28 mouse cellular contexts compared by ENCODE assay signal in genomic region chr19:20385645-20386044, GRCm38 (mm10). TPM values are rescaled to one million over a fixed set of nuclear protein-coding genes. Genes with fewer than 3 reads are reported as not detected.
A peak's percentile ranks its signal among the peaks of the same experiment; 100 is the strongest.
DNase-seq lines count a peak whose midpoint lies in the region; ATAC-seq and TF ChIP-seq lines count a peak whose summit lies in the region.
"Had no signal": no experiment of that assay in that cellular context is flagged by ENCODE, and none has a peak within 500 bp of the region (broad histone marks: within the 10 kb centered on the region; RNA-seq: fewer than 3 reads in every experiment).

No protein-coding gene starts in this region.

- H3K4me3 ChIP-seq in embryonic facial prominence, embryonic 13.5 days = no peak overlapping the region
- no peak overlapping the region for H3K4me3 ChIP-seq in embryonic facial prominence, embryonic 10.5 days
- peak overlapping the region; percentile 6; the same call in 1 of the 2 replicates for H3K4me3 ChIP-seq in gastrocnemius, adult 2 months
- H3K4me3 ChIP-seq in embryonic fibroblast, embryonic 13.5 days (ENCODE audit: insufficient read depth, low read length) = no peak overlapping the region
- H3K4me3 ChIP-seq: erythroblast, embryonic 14.5 days; hindbrain, embryonic 12.5 days; limb, embryonic 13.5 days; neural tube, embryonic 12.5 days had no signal

- DNase-seq in embryonic facial prominence, embryonic 10.5 days (ENCODE audit: low spot score) = no peak
- no peak for DNase-seq in gastrocnemius, adult 2 months
- DNase-seq in gastrocnemius, postnatal 14 days = no peak
- peak; percentile 62 for DNase-seq in NIH3T3 (ENCODE audit: low read depth)
- no peak for DNase-seq in spleen, postnatal 4 days (ENCODE audit: low spot score in 2 of 2)
- DNase-seq in adrenal gland, adult 8-10 months = no peak
- DNase-seq: adrenal gland, postnatal 25 days; cerebellum, adult 2 months; cerebellum, postnatal 14 days; gastrocnemius, postnatal 36 days; heart, postnatal 36 days; kidney, adult 11 months; kidney, postnatal 25 days; liver, postnatal 0 days; thymus, adult 18-20 months; thymus, postnatal 25 days had no signal

- H3K36me3 ChIP-seq in embryonic facial prominence, embryonic 13.5 days = peaks cover 18% of the 10 kb centered on the region; the same call in 1 of the 2 replicates
- H3K36me3 ChIP-seq in embryonic facial prominence, embryonic 10.5 days (replicated peaks) = no peaks in the 10 kb centered on the region
- H3K36me3 ChIP-seq: G1E; hindbrain, embryonic 12.5 days; limb, embryonic 13.5 days; neural tube, embryonic 12.5 days had no signal

- TF ChIP-seq POLR2A in embryonic fibroblast, embryonic 13.5 days (IDR thresholded peaks at IDR 0.05; ENCODE audit: low read depth, low read length) = no peak; the same call in 1 of the 2 replicates

- H3K27me3 ChIP-seq in embryonic facial prominence, embryonic 13.5 days = no peaks in the 10 kb centered on the region
- no peaks in the 10 kb centered on the region for H3K27me3 ChIP-seq in embryonic facial prominence, embryonic 10.5 days (replicated peaks; ENCODE audit: low read depth, poor library complexity, severe bottlenecking)
- H3K27me3 ChIP-seq: hindbrain, embryonic 12.5 days; limb, embryonic 13.5 days; neural tube, embryonic 12.5 days had no signal

- no peak for ATAC-seq in embryonic facial prominence, embryonic 13.5 days (ENCODE audit: insufficient number of reproducible peaks, insufficient read depth, low FRiP score, low TSS enrichment, low read depth)
- ATAC-seq: liver, postnatal 0 days; midbrain, embryonic 16.5 days had no signal

- TF ChIP-seq CTCF in gastrocnemius, adult 2 months (IDR thresholded peaks at IDR 0.05) = no peak
- TF ChIP-seq CTCF in embryonic fibroblast, embryonic 13.5 days (IDR thresholded peaks at IDR 0.05; ENCODE audit: borderline replicate concordance, insufficient read depth, low read length) = no peak

- peak overlapping the region; percentile 31 for H3K4me2 ChIP-seq in embryonic facial prominence, embryonic 13.5 days
- H3K4me2 ChIP-seq: heart, embryonic 11.5 days; hindbrain, embryonic 12.5 days; limb, embryonic 13.5 days; liver, embryonic 11.5 days; midbrain, embryonic 11.5 days; neural tube, embryonic 12.5 days had no signal

- H3K27ac ChIP-seq in embryonic facial prominence, embryonic 13.5 days = peak overlapping the region; percentile 60
- H3K27ac ChIP-seq in embryonic facial prominence, embryonic 10.5 days (replicated peaks) = no peak overlapping the region
- no peak overlapping the region for H3K27ac ChIP-seq in gastrocnemius, adult 2 months
- H3K27ac ChIP-seq in embryonic fibroblast, embryonic 13.5 days (ENCODE audit: insufficient read depth, low read length) = peak overlapping the region; percentile 72
- H3K27ac ChIP-seq: hindbrain, embryonic 12.5 days; limb, embryonic 13.5 days; neural tube, embryonic 12.5 days; stomach, postnatal 0 days had no signal

- 33% methylated on average over 6 of the region's 6 CpGs for WGBS in embryonic facial prominence, embryonic 13.5 days
- 90% methylated on average over 6 of the region's 6 CpGs for WGBS in embryonic facial prominence, embryonic 10.5 days

- H3K4me1 ChIP-seq in embryonic facial prominence, embryonic 13.5 days = peaks cover 22% of the 10 kb centered on the region
- no peaks in the 10 kb centered on the region; the same call in 1 of the 2 replicates for H3K4me1 ChIP-seq in embryonic facial prominence, embryonic 10.5 days
- H3K4me1 ChIP-seq in embryonic fibroblast, embryonic 13.5 days (ENCODE audit: control insufficient read depth, insufficient read depth, low read length) = peaks cover 4% of the 10 kb centered on the region; the same call in 1 of the 2 replicates
- H3K4me1 ChIP-seq: hindbrain, embryonic 12.5 days; neural tube, embryonic 12.5 days had no signal

- no peaks in the 10 kb centered on the region for H3K9me3 ChIP-seq in embryonic facial prominence, embryonic 13.5 days
- H3K9me3 ChIP-seq in embryonic facial prominence, embryonic 10.5 days = no peaks in the 10 kb centered on the region
- H3K9me3 ChIP-seq: G1E; hindbrain, embryonic 12.5 days; limb, embryonic 13.5 days; neural tube, embryonic 12.5 days had no signal

- intact Hi-C loops in gastrocnemius, adult 2 months (cut with DNase I) = no loop called here
- intact Hi-C loops in gastrocnemius, postnatal 14 days (cut with DNase I; ENCODE audit: low total_unique reads) = no loop called here

- no peak overlapping the region for H3K9ac ChIP-seq in embryonic facial prominence, embryonic 13.5 days
- H3K9ac ChIP-seq: hindbrain, embryonic 12.5 days; limb, embryonic 13.5 days; liver, postnatal 0 days; neural tube, embryonic 12.5 days had no signal

RNA-seq across cellular contexts. Expression of gene Anxa1, which starts 5.1 kb away (rescaled TPM):
- 170 and 203 TPM in 2 replicates for polyA plus RNA-seq in embryonic facial prominence, embryonic 13.5 days (2015; fragmentation: Nextera tagmentation; extraction: Ambion mirVana)
- 0.92 and 4.3 TPM in 2 replicates for polyA plus RNA-seq in embryonic facial prominence, embryonic 10.5 days (2016; fragmentation: Nextera tagmentation; extraction: Ambion mirVana)
- total RNA-seq in gastrocnemius, adult 2 months (2021) = 10 to 100 TPM; 12.0 to 19.1 TPM
- 10 to 100 TPM; 21.7 to 22.2 TPM for total RNA-seq in gastrocnemius, postnatal 14 days (2021)
- 2,091 and 2,241 TPM in 2 replicates for polyA plus RNA-seq in embryonic fibroblast, embryonic 13.5 days (2011; ENCODE audit: insufficient read length, low read depth, missing spikeins)
- 10 to 100 TPM; 13.1 to 47.7 (median 20.0) TPM for total RNA-seq in adrenal gland, adult 8-10 months (2022)
- polyA plus RNA-seq: erythroblast, embryonic 14.5 days; G1E had no signal

Comparison
In these comparisons a context has a peak if more than half of its experiments do, and no peak if none do; other contexts are left out.
1. H3K27ac ChIP-seq: peak in embryonic facial prominence, embryonic 13.5 days (single experiment) and embryonic fibroblast, embryonic 13.5 days (single experiment); none in embryonic facial prominence, embryonic 10.5 days (single experiment) and gastrocnemius, adult 2 months (single experiment).